Mouse (Mus musculus): ENCODE measurements at regions not wholly inside any gene's neighbourhood (a gene's known extent, or its start where the extent isn't known, plus 50 kb on each side); places are given as distances from the start of the nearest gene placed in this dataset.

DNA sequence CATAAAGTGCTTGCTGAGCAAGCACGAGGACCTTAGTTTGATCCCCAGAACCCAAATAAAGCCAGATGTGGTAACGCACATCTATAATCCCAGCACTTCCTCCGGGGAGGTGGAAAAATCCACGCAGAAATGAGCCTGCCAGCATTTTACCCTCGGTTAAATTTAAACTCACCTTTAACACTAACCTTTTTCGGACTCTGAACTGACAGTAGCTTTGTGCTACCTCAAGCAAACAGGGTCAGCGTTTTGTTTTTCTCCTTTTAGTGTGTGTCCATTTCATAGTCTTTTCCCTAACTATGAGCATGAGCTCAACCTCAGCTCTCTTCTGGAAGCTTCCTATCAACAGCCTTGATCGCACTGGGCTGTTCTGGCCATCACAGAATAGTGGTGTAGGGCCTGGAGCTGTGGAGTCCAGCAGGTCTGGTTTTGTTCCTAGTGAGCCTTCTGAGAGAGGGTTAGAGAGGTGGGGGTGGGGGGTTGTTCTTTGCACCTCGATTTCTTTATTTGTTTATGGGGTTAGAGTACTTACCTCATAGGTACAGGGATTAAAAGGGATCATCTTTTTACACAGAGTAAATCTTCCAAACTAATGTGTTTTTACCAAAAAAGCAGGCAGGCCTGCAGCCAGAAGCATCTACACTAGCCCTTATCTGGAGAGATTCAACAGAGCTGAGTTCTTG, 63.1 kb upstream of the Dhx40 start:
- TF ChIP-seq CTCF (IDR thresholded peaks at IDR 0.05; ENCODE audit: low read depth, low read length) (no peak), POLR2A (IDR thresholded peaks at IDR 0.05; ENCODE audit: borderline replicate concordance, low read depth, low read length) (no peak)
